Mouse (Mus musculus) heart, adult 2 months (tissue): ENCODE measurements around the gene Col7a1. TPM values are rescaled to one million over a fixed set of nuclear protein-coding genes. Genes with fewer than 3 reads are reported as not detected.

Experiments
- DNase-seq, 2 experiments: peaks; one replicate each; pipeline ENCODE4 v3.0.0; 2021
- H3K27ac ChIP-seq: fragments of 200-600 bp; 2 replicates; pipeline ENCODE4 v1.8.1; 2022
- H3K27me3 ChIP-seq: fragments of 200-500 bp; 2 replicates; pipeline ENCODE4 v1.6.1; 2012; ENCODE audit warnings: mild to moderate bottlenecking, low read length, inconsistent platforms, mixed read lengths; ENCODE audit not compliant: control insufficient read depth, insufficient read depth
- H3K36me3 ChIP-seq: fragments of 200-500 bp; 2 replicates; pipeline ENCODE4 v1.6.1; 2012; ENCODE audit warnings: low read length, inconsistent platforms; ENCODE audit not compliant: control insufficient read depth, insufficient read depth
- H3K4me1 ChIP-seq: fragments of 200-500 bp; 2 replicates; pipeline ENCODE4 v1.6.1; 2011; ENCODE audit warnings: low read length; ENCODE audit not compliant: control insufficient read depth, insufficient read depth
- H3K4me3 ChIP-seq: fragments of 200-600 bp; 2 replicates; pipeline ENCODE4 v1.8.1; 2022
- H3K79me2 ChIP-seq: fragments of 200-500 bp; replicated peaks from 2 replicates; pipeline ENCODE4 v1.6.1; 2012; ENCODE audit warnings: mild to moderate bottlenecking, inconsistent platforms, low read length, moderate library complexity, mixed read lengths; ENCODE audit not compliant: control insufficient read depth, insufficient read depth
- H3K9ac ChIP-seq: fragments of 200-500 bp; 2 replicates; pipeline ENCODE4 v1.6.1; 2012; ENCODE audit warnings: low read depth, mild to moderate bottlenecking, control low read depth, inconsistent platforms, low read length, mixed read lengths
- CTCF ChIP-seq: fragments of 200-600 bp; IDR thresholded peaks from 2 replicates; pipeline ENCODE4 v1.8.1; 2022; ENCODE audit warnings: antibody characterized with exemption, mild to moderate bottlenecking, moderate library complexity
- EP300 ChIP-seq: fragments of 200-500 bp; IDR thresholded peaks from 2 replicates; pipeline ENCODE4 v1.6.1; 2011; ENCODE audit warnings: low read depth, low read length, control low read depth; ENCODE audit not compliant: insufficient read depth
- POLR2A ChIP-seq: fragments of 200-500 bp; IDR thresholded peaks from 2 replicates; pipeline ENCODE4 v1.6.1; 2011; ENCODE audit warnings: mild to moderate bottlenecking, low read depth, low read length, control low read depth; ENCODE audit not compliant: insufficient read depth
- WGBS: fragments of 180-500 bp; shearing (Covaris S2); methylation state at CpG from one replicate; pipeline ENCODE4 v1.1.7; 2018; 5-methylcytosine and 5-hydroxymethylcytosine counted together
- intact Hi-C: fragments of 180-260 bp; cut with DNase I; formaldehyde crosslinking; loops from one replicate; pipeline ENCODE4 v1.15.1; 2025
- polyA plus RNA-seq: library from polyadenylated mRNA; depleted of rRNA; stranded (reverse); fragments of >200 nt; gene quantifications from 2 replicates; pipeline ENCODE4 v1.2.3, GENCODE M21; 2012
- total RNA-seq, 2 experiments: library from RNA; stranded (reverse); gene quantifications; 2 replicates each; pipeline ENCODE4 v1.2.3; 2021

The Col7a1 gene
- total and polyA plus RNA-seq, 3 experiments: 0.30 to 0.57 (median 0.47) TPM

GRCm38 (mm10) chr9:109003201-109003600 lies 49.8 kb downstream of the Col7a1 start:
- no peaks in the 10 kb centered on the region for H3K79me2 ChIP-seq
- no peak overlapping the region for H3K4me3 ChIP-seq
- no peak overlapping the region for H3K27ac ChIP-seq
- H3K27me3 ChIP-seq: no peaks in the 10 kb centered on the region
- no peaks in the 10 kb centered on the region for H3K4me1 ChIP-seq
- H3K36me3 ChIP-seq: no peaks in the 10 kb centered on the region
- TF ChIP-seq POLR2A: no peak
- TF ChIP-seq CTCF: peak; percentile 92
- peak; percentile 55; the same call in 1 of the 2 replicates for TF ChIP-seq EP300
- intact Hi-C loops: loop anchor here (5.0 kb wide), 1 partner anchor 859 kb away; no protein-coding TSS in a partner anchor
- DNase-seq: peak in 1 of 2 experiments; percentile 69
- 50% methylated on average over 2 of the region's 2 CpGs for WGBS
- H3K9ac ChIP-seq: no peak overlapping the region

- peaks cover 4% of the 10 kb centered on the region for H3K4me1 ChIP-seq
- DNase-seq: no peak
- no peaks in the 10 kb centered on the region for H3K27me3 ChIP-seq
- WGBS: 71% methylated on average over 21 of the region's 21 CpGs
- intact Hi-C loops: no loop called here
- no peak overlapping the region for H3K4me3 ChIP-seq
- TF ChIP-seq POLR2A (no peak), EP300 (no peak), CTCF (no peak)
- no peak overlapping the region for H3K27ac ChIP-seq
- H3K9ac ChIP-seq: no peak overlapping the region
- no peaks in the 10 kb centered on the region for H3K36me3 ChIP-seq
- H3K79me2 ChIP-seq: no peaks in the 10 kb centered on the region
Observed at GRCm38 (mm10) chr9:109007025-109007780, 53.8 kb downstream of the Col7a1 start.

- no peak for DNase-seq
- Histone ChIP-seq H3K4me3 (no peak overlapping the region), H3K4me1 (peaks cover 4% of the 10 kb centered on the region), H3K27ac (no peak overlapping the region), H3K9ac (no peak overlapping the region), H3K36me3 (no peaks in the 10 kb centered on the region), H3K79me2 (no peaks in the 10 kb centered on the region), H3K27me3 (no peaks in the 10 kb centered on the region)
- intact Hi-C loops: no loop called here
- WGBS: 87% methylated on average over 9 of the region's 9 CpGs
- TF ChIP-seq POLR2A (no peak), CTCF (no peak), EP300 (no peak)
Observed at GRCm38 (mm10) chr9:109008081-109008480, 54.7 kb downstream of the Col7a1 start.

- 57% methylated on average over 10 of the region's 10 CpGs for WGBS
- H3K4me1 ChIP-seq: peaks cover 4% of the 10 kb centered on the region
- H3K27me3 ChIP-seq: no peaks in the 10 kb centered on the region
- intact Hi-C loops: no loop called here
- TF ChIP-seq POLR2A: no peak
- no peak for TF ChIP-seq EP300
- TF ChIP-seq CTCF: no peak
- DNase-seq: no peak
- no peak overlapping the region for H3K4me3 ChIP-seq
- H3K9ac ChIP-seq: peak overlapping the region; percentile 9
- H3K36me3 ChIP-seq: no peaks in the 10 kb centered on the region
- no peaks in the 10 kb centered on the region for H3K79me2 ChIP-seq
- H3K27ac ChIP-seq: no peak overlapping the region
Observed at GRCm38 (mm10) chr9:109008994-109009635, 55.7 kb downstream of the Col7a1 start.

GRCm38 (mm10) chr9:109009636-109010315 lies 56.4 kb downstream of the Col7a1 start:
- Histone ChIP-seq H3K27me3 (no peaks in the 10 kb centered on the region), H3K36me3 (no peaks in the 10 kb centered on the region), H3K27ac (peak overlapping the region; percentile 9; the same call in 1 of the 2 replicates), H3K9ac (peak overlapping the region; percentile 9), H3K79me2 (no peaks in the 10 kb centered on the region), H3K4me3 (no peak overlapping the region), H3K4me1 (peaks cover 4% of the 10 kb centered on the region)
- WGBS: 22% methylated on average over 17 of the region's 17 CpGs
- DNase-seq: peak; percentile 46 to 58
- TF ChIP-seq EP300: peak; percentile 55; the same call in 1 of the 2 replicates
- no peak for TF ChIP-seq CTCF
- TF ChIP-seq POLR2A: no peak; the same call in 1 of the 2 replicates
- intact Hi-C loops: no loop called here

- Histone ChIP-seq H3K4me1 (peaks cover 4% of the 10 kb centered on the region), H3K79me2 (no peaks in the 10 kb centered on the region), H3K4me3 (no peak overlapping the region), H3K27me3 (no peaks in the 10 kb centered on the region), H3K9ac (no peak overlapping the region), H3K27ac (no peak overlapping the region), H3K36me3 (no peaks in the 10 kb centered on the region)
- 74% methylated on average over 14 of the region's 14 CpGs for WGBS
- intact Hi-C loops: no loop called here
- DNase-seq: no peak
- TF ChIP-seq CTCF (no peak), POLR2A (no peak), EP300 (no peak)
Observed at GRCm38 (mm10) chr9:109010316-109010690, 56.9 kb downstream of the Col7a1 start.
